Mouse (Mus musculus) kidney, adult 2 months (tissue): Measurements from ENCODE around the gene Crk.
"Not testable (repeated sequence)": the region's sequence is repeated elsewhere in the genome, so short reads cannot be mapped to it uniquely, and the experiment has no call there.

Experiments
- CTCF ChIP-seq: fragments of 200-500 bp; conservative IDR thresholded peaks from 2 replicates; pipeline ENCODE4 v1.5.1; 2011; ENCODE audit warnings: low read depth, mild to moderate bottlenecking, control low read depth, low read length, moderate library complexity, mixed read lengths; ENCODE audit not compliant: insufficient read depth, insufficient read length
- POLR2A ChIP-seq: fragments of 200-500 bp; IDR thresholded peaks from one replicate; pipeline ENCODE4 v1.6.1; 2011; ENCODE audit warnings: low read depth, low read length, control low read depth

DNA sequence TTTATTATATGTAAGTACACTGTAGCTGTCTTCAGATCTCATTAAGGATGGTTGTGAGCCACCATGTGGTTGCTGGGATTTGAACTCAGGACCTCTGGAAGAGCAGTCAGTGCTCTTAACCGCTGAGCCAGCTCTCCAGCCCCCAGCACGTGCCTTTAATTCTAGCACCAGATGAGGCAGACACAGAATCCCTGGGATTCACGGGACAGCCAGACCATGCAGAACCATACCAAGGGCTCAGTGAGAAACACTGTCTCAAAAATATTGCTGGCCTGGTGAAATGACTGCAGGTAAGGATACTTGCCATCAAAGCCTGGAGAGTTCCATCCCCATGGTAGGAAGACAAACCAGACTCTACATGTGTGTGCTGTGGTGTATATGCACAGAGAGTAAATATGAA, 18.4 kb downstream of the Crk start:
- not testable (repeated sequence) for TF ChIP-seq CTCF, POLR2A
